Mouse (Mus musculus) thymus, adult 2 months (tissue): ENCODE data around the gene Psmb10.

Source experiments
- CTCF ChIP-seq: fragments of 200-500 bp; IDR thresholded peaks from 2 replicates; pipeline ENCODE4 v1.5.1; 2012; ENCODE audit warnings: mild to moderate bottlenecking, control low read depth, low read length, moderate library complexity, borderline replicate concordance; ENCODE audit not compliant: control insufficient read depth, poor library complexity, insufficient read depth; ENCODE audit errors: extremely low read depth
- POLR2A ChIP-seq: fragments of 200-500 bp; IDR thresholded peaks from 2 replicates; pipeline ENCODE4 v1.6.1; 2012; ENCODE audit warnings: mild to moderate bottlenecking, low read length, control low read depth, moderate library complexity; ENCODE audit not compliant: control insufficient read depth, poor library complexity, insufficient read depth; ENCODE audit errors: extremely low read depth

DNA sequence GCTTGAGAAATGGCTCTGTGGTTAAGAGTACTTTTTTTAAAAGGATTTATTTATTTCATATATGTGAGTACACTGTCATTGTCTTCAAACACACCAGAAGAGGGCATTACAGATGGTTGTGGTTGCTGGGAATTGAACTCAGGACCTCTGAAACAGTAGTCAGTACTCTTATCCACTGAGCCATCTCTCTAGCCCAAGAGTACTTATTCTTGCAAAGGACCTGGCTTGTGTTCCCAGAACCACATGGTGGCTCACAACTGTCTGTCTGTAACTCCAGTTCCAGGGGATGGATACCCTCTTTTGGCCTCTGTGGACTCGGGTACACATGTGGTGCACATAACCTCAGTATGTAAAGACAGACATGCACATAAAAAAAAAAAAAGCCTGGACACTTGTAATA, 31.1 kb upstream of the Psmb10 start:
- TF ChIP-seq CTCF (no peak), POLR2A (no peak)
